Mouse (Mus musculus) adrenal gland, adult 18-20 months (tissue): ENCODE measurements around the gene Zfp592. TPM values are rescaled to one million over a fixed set of nuclear protein-coding genes. Genes with fewer than 3 reads are reported as not detected.

Source experiments
- total RNA-seq, 2 experiments: library from RNA; stranded (reverse); gene quantifications; 1 replicate in 1 of 2; 2 replicates in 1 of 2; pipeline ENCODE4 v1.2.3; 2021

The Zfp592 gene
- total RNA-seq, 2 experiments from 2014 or later: 25.4 to 35.8 TPM

Other genes starting within 250 kb of the Zfp592 start
- 10 to 100 TPM; 73.6 to 79.1 TPM for gene Iqgap1, start 167.7 kb upstream of the Zfp592 start, total RNA-seq
- gene Zscan2, start 132.8 kb upstream of the Zfp592 start, total RNA-seq: 1 to 10 TPM; 4.7 to 5.3 TPM
- 10 to 100 TPM; 12.6 to 15.6 TPM for gene Wdr73, start 92.4 kb upstream of the Zfp592 start, total RNA-seq
- 1 to 10 TPM; 2.6 to 3.3 TPM for gene Nmb, start 88.6 kb upstream of the Zfp592 start, total RNA-seq
- 10 to 100 TPM; 91.6 to 94.5 TPM for gene Sec11a, start 45.9 kb upstream of the Zfp592 start, total RNA-seq
- under 1 TPM; 0.17 to 0.48 TPM for gene Alpk3, start 63.9 kb downstream of the Zfp592 start, total RNA-seq
- gene Slc28a1, start 121.1 kb downstream of the Zfp592 start, total RNA-seq: under 1 TPM in 1 of 2 experiments, not detected in 1; 0.10 TPM
- 10 to 100 TPM; 30.2 to 40.6 TPM for gene Pde8a, start 219.9 kb downstream of the Zfp592 start, total RNA-seq